Mouse (Mus musculus) retina, adult 2 months (tissue): ENCODE results near the gene Pdzd7.

ENCODE experiments used
- DNase-seq: peaks from one replicate; pipeline ENCODE4 v3.0.0-alpha.2; 2012; ENCODE audit warnings: low read depth, low spot score

The Pdzd7 gene

GRCm38 (mm10) chr19:45012636-45013035, 32.9 kb downstream of the Pdzd7 start:
- DNase-seq = no peak

- no peak for DNase-seq
Measured at GRCm38 (mm10) chr19:45012219-45012618, 33.3 kb downstream of the Pdzd7 start.

GRCm38 (mm10) chr19:45010646-45011045, 34.9 kb downstream of the Pdzd7 start:
- DNase-seq = no peak

GRCm38 (mm10) chr19:45007425-45008191, 37.9 kb downstream of the Pdzd7 start:
- no peak for DNase-seq

- no peak for DNase-seq
Measured at GRCm38 (mm10) chr19:45007021-45007420, 38.5 kb downstream of the Pdzd7 start.

- peak; percentile 87 for DNase-seq
Measured at GRCm38 (mm10) chr19:45005957-45006712, 39.4 kb downstream of the Pdzd7 start, which contains the start of gene Mrpl43. TSS of gene Mrpl43 (minus strand) at chr19:45006442.

- no peak for DNase-seq
Measured at GRCm38 (mm10) chr19:45005444-45005843, 40.1 kb downstream of the Pdzd7 start, which contains the start of gene Twnk. TSS of gene Twnk (plus strand) at chr19:45005663.

- no peak for DNase-seq
Measured at GRCm38 (mm10) chr19:45003740-45004516, 41.6 kb downstream of the Pdzd7 start.

GRCm38 (mm10) chr19:45002301-45002700, 43.2 kb downstream of the Pdzd7 start:
- DNase-seq = no peak

- no peak for DNase-seq
Measured at GRCm38 (mm10) chr19:44999647-45000046, 45.9 kb downstream of the Pdzd7 start.

GRCm38 (mm10) chr19:44997786-44998185, 47.7 kb downstream of the Pdzd7 start:
- no peak for DNase-seq

GRCm38 (mm10) chr19:44992712-44993111, 52.8 kb downstream of the Pdzd7 start:
- DNase-seq = no peak

- no peak for DNase-seq
Measured at GRCm38 (mm10) chr19:44992246-44992645, 53.3 kb downstream of the Pdzd7 start.

GRCm38 (mm10) chr19:44991031-44991430, 54.5 kb downstream of the Pdzd7 start:
- DNase-seq = no peak

- DNase-seq = no peak
Measured at GRCm38 (mm10) chr19:44989567-44990495, 55.7 kb downstream of the Pdzd7 start.

- no peak for DNase-seq
Measured at GRCm38 (mm10) chr19:44988831-44989566, 56.5 kb downstream of the Pdzd7 start, which contains the start of gene Sema4g. TSS of gene Sema4g (plus strand) at chr19:44989101.

- DNase-seq = no peak
Measured at GRCm38 (mm10) chr19:44988321-44988720, 57.2 kb downstream of the Pdzd7 start.

GRCm38 (mm10) chr19:44987851-44988250, 57.7 kb downstream of the Pdzd7 start:
- no peak for DNase-seq

GRCm38 (mm10) chr19:44987004-44987403, 58.5 kb downstream of the Pdzd7 start:
- no peak for DNase-seq
